Mouse (Mus musculus) heart, postnatal 0 days (tissue): ENCODE measurements around the gene Itpk1. TPM values are rescaled to one million over a fixed set of nuclear protein-coding genes. Genes with fewer than 3 reads are reported as not detected.
A peak's percentile ranks its signal among the peaks of the same experiment; 100 is the strongest.

Experiments used
- ATAC-seq: fragments of 200-750 bp; cut with Nextera tagmentation; 2 replicates; pipeline ENCODE4 v1.8.0; 2017; ENCODE audit warnings: low read depth, moderate number of reproducible peaks, moderate library complexity; ENCODE audit not compliant: insufficient read depth
- DNase-seq: peaks from one replicate; pipeline ENCODE4 v3.0.0-alpha.2; 2016; ENCODE audit warnings: low spot score
- H3K27ac ChIP-seq: fragments of 300-500 bp; sonication (generic); 2 replicates; pipeline ENCODE4 v1.5.1; 2014; ENCODE audit warnings: low read depth, mild to moderate bottlenecking
- H3K27me3 ChIP-seq: fragments of 300-500 bp; sonication (generic); 2 replicates; pipeline ENCODE4 v1.6.1; 2014; ENCODE audit warnings: low read length, mixed read lengths; ENCODE audit not compliant: control insufficient read depth, insufficient read depth
- H3K36me3 ChIP-seq: fragments of 300-500 bp; sonication (generic); replicated peaks from 2 replicates; pipeline ENCODE4 v1.6.1; 2014; ENCODE audit warnings: low read length, mixed read lengths; ENCODE audit not compliant: control insufficient read depth, insufficient read depth
- H3K4me1 ChIP-seq: fragments of 300-500 bp; sonication (generic); 2 replicates; pipeline ENCODE4 v1.6.1; 2014; ENCODE audit warnings: antibody characterized with exemption; ENCODE audit not compliant: control insufficient read depth, insufficient read depth
- H3K4me2 ChIP-seq: fragments of 300-500 bp; sonication (generic); 2 replicates; pipeline ENCODE4 v1.6.1; 2014; ENCODE audit warnings: low read depth, mild to moderate bottlenecking, low read length, moderate library complexity
- H3K4me3 ChIP-seq: fragments of 300-500 bp; sonication (generic); 2 replicates; pipeline ENCODE4 v1.5.1; 2014; ENCODE audit warnings: low read depth, low read length
- H3K9ac ChIP-seq: fragments of 300-500 bp; sonication (generic); replicated peaks from 2 replicates; pipeline ENCODE4 v1.6.1; 2014; ENCODE audit warnings: low read depth, low read length, mixed read lengths
- H3K9me3 ChIP-seq: fragments of 300-500 bp; sonication (generic); replicated peaks from 2 replicates; pipeline ENCODE4 v1.6.1; 2016; ENCODE audit warnings: low read length; ENCODE audit not compliant: control insufficient read depth
- CTCF ChIP-seq: IDR thresholded peaks from 2 replicates; pipeline ENCODE4 v1.5.1; 2016; ENCODE audit warnings: antibody characterized with exemption, control low read depth, low read depth
- EP300 ChIP-seq: IDR thresholded peaks from 2 replicates; pipeline ENCODE4 v1.6.1; 2016; ENCODE audit warnings: antibody characterized with exemption, low read depth
- WGBS: fragments of 180-500 bp; shearing (Covaris S2); extraction: QIAGEN DNeasy Blood & Tissue Kit; methylation state at CpG from one replicate; pipeline ENCODE4 v1.1.7; 2014; 5-methylcytosine and 5-hydroxymethylcytosine counted together
- polyA plus RNA-seq: library from polyadenylated mRNA; unstranded; fragments of >200 nt; fragmentation: Nextera tagmentation; extraction: Ambion mirVana; gene quantifications from 2 replicates; pipeline ENCODE4 v1.2.1, GENCODE M21; 2015
- total RNA-seq: library from RNA; depleted of rRNA; stranded (reverse); fragments of >200 nt; gene quantifications from 2 replicates; pipeline ENCODE4 v1.2.3, GENCODE M21; 2014; ENCODE audit warnings: low replicate concordance

Gene Itpk1
- total and polyA plus RNA-seq, 2 experiments from 2014 or later, result 2.6 to 9.4 TPM

DNA sequence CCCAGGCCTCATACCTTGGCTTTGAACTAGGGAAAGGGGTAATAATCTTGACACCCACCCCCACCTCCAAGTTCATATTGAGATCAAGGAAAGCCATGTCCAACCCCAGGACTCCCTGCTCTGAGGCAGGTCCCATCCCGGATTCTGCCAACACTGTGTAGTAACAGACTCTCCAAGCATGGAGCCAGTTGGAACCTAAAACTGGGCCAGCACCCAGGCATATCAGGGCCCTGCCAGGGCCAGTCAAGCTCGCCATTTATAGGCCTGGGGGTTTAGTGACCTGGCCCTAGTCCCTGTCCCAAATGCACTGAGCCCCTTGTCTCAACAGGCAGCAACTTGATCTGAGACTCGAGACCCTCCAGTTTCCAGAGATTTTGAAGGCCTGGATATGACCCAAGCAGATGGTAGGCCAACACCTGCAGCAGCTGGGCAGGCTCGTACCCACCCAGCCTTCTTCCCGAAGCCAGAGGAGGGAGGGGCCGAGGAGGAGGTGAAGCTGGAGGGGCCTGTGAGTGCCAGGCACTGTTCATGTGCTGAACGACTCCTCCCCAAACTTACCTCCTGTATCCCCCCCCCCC lies 21.9 kb downstream of the Itpk1 start:
- no peak overlapping the region for H3K9ac ChIP-seq
- H3K4me3 ChIP-seq, result no peak overlapping the region
- no peaks in the 10 kb centered on the region for H3K9me3 ChIP-seq
- WGBS, result 89% methylated on average over 6 of the region's 7 CpGs
- H3K36me3 ChIP-seq, result no peaks in the 10 kb centered on the region
- H3K4me1 ChIP-seq, result peaks cover 16% of the 10 kb centered on the region; the same call in 1 of the 2 replicates
- no peak overlapping the region for H3K27ac ChIP-seq
- no peak overlapping the region for H3K4me2 ChIP-seq
- ATAC-seq, result no peak
- no peak for TF ChIP-seq EP300
- TF ChIP-seq CTCF, result no peak
- H3K27me3 ChIP-seq, result no peaks in the 10 kb centered on the region
- no peak for DNase-seq

DNA sequence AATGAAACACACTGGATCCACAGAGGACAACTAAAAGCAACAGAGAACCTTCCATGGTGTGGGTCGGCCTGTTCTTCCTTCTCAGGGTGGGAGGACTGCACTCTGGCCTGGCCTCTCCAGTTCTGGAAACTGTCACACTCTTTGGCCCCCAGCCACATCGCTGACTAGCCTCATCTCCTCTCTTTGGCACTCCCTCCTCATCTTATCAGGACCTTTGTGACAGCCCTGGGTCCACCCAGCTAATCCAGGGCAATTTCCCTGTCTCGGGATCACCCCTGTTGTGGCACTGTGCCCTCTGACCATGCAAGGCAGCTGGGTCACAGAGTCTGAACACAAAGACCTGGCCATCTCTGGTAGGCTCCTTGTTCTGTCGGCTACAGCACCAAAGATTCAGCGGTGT lies 22.6 kb downstream of the Itpk1 start:
- ATAC-seq, result peak; percentile 82
- H3K27ac ChIP-seq, result peak overlapping the region; percentile 17
- peaks cover 16% of the 10 kb centered on the region; the same call in 1 of the 2 replicates for H3K4me1 ChIP-seq
- H3K9ac ChIP-seq, result no peak overlapping the region
- TF ChIP-seq CTCF (no peak), EP300 (no peak)
- H3K36me3 ChIP-seq, result no peaks in the 10 kb centered on the region
- 32% methylated on average over 5 of the region's 5 CpGs for WGBS
- H3K4me2 ChIP-seq, result no peak overlapping the region
- DNase-seq, result peak; percentile 56
- H3K4me3 ChIP-seq, result no peak overlapping the region
- H3K27me3 ChIP-seq, result no peaks in the 10 kb centered on the region
- no peaks in the 10 kb centered on the region for H3K9me3 ChIP-seq

DNA sequence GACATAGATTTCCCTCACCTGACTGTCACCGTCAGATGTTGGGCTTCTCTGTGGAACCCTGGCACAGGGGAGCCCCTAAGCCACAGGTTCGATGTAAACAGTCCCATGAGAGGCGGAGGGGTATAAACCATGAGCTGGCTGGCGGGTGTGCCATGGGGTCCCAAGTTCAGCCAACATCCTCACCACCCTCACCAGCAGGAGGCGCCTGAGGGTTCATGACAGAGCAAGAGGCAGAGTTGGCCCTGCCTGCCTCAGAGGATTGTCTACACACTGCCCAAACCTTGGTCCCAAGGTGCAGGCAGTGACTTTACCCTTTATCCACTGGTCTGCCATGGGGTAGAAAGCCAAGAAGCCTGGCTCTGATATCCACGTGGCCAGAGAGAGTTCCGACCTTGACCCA lies 23.1 kb downstream of the Itpk1 start:
- TF ChIP-seq CTCF, result peak; percentile 25
- TF ChIP-seq EP300, result no peak
- no peak overlapping the region for H3K4me2 ChIP-seq
- peaks cover 16% of the 10 kb centered on the region; the same call in 1 of the 2 replicates for H3K4me1 ChIP-seq
- 76% methylated on average over 7 of the region's 7 CpGs for WGBS
- no peak overlapping the region for H3K9ac ChIP-seq
- H3K36me3 ChIP-seq, result no peaks in the 10 kb centered on the region
- no peak overlapping the region for H3K4me3 ChIP-seq
- H3K9me3 ChIP-seq, result no peaks in the 10 kb centered on the region
- H3K27me3 ChIP-seq, result no peaks in the 10 kb centered on the region
- no peak for DNase-seq
- ATAC-seq, result peak; percentile 29
- H3K27ac ChIP-seq, result 0 out of 2 replicates have a peak overlapping the region, but pooled peaks have one; percentile 17

DNA sequence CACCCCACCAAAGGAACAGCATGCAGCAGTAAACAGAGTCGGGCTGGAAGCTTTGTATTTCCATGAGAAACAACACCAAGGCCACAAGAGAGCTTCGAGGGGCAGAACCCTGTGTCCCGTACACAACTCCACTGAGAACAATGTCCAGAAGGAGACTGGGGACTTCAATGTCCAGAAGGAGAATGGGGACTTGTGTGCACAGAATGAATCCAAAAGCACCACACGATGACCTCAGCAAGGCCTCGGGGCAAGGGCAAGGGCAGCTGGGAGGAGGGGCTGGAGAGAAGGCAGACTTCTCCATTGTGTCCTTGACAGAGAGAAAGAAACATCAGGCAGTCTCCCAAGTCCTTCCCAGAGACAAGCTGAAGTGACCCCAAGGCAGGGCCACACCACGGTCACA lies 25.9 kb downstream of the Itpk1 start:
- Histone ChIP-seq H3K4me3 (no peak overlapping the region), H3K27me3 (no peaks in the 10 kb centered on the region), H3K4me1 (peaks cover 22% of the 10 kb centered on the region; the same call in 1 of the 2 replicates), H3K9ac (no peak overlapping the region), H3K27ac (no peak overlapping the region), H3K4me2 (no peak overlapping the region), H3K9me3 (no peaks in the 10 kb centered on the region), H3K36me3 (no peaks in the 10 kb centered on the region)
- no peak for DNase-seq
- no peak for ATAC-seq
- TF ChIP-seq EP300 (no peak), CTCF (no peak)
- 61% methylated on average over 6 of the region's 6 CpGs for WGBS

DNA sequence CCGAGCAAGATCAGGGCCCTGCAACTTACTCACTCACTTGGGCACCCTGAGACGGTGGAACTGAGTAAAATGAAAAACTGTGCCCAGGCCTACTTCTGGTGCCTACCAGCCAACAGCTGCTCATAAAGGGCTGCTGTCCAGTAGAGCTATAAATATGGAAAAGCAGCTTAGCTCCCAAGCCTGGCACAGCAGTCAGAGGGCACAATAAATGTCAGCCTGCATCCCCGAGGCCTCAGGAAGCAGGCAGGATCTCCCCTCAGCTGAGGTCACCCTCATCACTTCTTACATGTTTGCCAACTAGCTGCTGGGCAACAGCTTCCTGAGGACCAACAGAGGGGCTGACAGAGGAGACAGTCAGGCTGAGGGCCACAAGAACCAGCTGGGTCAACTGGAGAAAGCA lies 27.6 kb downstream of the Itpk1 start:
- TF ChIP-seq CTCF, result no peak
- TF ChIP-seq EP300, result no peak
- 64% methylated on average over 3 of the region's 3 CpGs for WGBS
- no peak for ATAC-seq
- no peaks in the 10 kb centered on the region for H3K36me3 ChIP-seq
- H3K4me2 ChIP-seq, result no peak overlapping the region
- H3K9me3 ChIP-seq, result no peaks in the 10 kb centered on the region
- no peaks in the 10 kb centered on the region for H3K27me3 ChIP-seq
- H3K4me1 ChIP-seq, result peaks cover 20% of the 10 kb centered on the region
- H3K4me3 ChIP-seq, result no peak overlapping the region
- DNase-seq, result no peak
- H3K9ac ChIP-seq, result no peak overlapping the region
- H3K27ac ChIP-seq, result no peak overlapping the region

DNA sequence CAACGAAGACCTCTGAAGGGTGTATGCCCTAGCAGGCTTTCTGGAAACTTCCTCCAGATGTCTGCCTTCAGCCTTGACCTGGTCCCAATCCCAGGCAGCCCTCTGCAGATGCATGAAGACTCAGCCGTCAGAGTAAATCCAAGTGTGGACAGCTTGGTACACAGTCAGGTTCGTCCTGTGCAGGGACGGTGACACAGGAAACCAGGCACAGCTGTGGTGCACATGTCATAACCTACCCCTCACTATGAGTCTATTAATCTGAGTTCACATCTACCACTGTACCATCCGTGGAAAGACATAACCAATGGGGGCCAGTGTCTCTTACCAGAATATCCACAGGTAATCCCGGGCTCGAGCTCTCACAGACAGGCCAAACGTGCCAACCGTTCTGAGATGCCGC lies 30.2 kb downstream of the Itpk1 start:
- no peaks in the 10 kb centered on the region for H3K27me3 ChIP-seq
- H3K9me3 ChIP-seq, result no peaks in the 10 kb centered on the region
- no peak overlapping the region for H3K4me3 ChIP-seq
- no peak overlapping the region for H3K9ac ChIP-seq
- no peak for TF ChIP-seq EP300
- no peak for TF ChIP-seq CTCF
- H3K27ac ChIP-seq, result no peak overlapping the region
- H3K36me3 ChIP-seq, result no peaks in the 10 kb centered on the region
- DNase-seq (no peak), ATAC-seq (no peak)
- peaks cover 13% of the 10 kb centered on the region for H3K4me1 ChIP-seq
- H3K4me2 ChIP-seq, result no peak overlapping the region
- WGBS, result 79% methylated on average over 10 of the region's 10 CpGs
